Mouse (Mus musculus) R1 (cell line): ENCODE results near the gene Myom3.

ENCODE experiments used
- DNase-seq: peaks from one replicate; pipeline ENCODE4 v3.0.0-alpha.2; 2018; ENCODE audit warnings: low read depth, low spot score

Myom3 gene

DNA sequence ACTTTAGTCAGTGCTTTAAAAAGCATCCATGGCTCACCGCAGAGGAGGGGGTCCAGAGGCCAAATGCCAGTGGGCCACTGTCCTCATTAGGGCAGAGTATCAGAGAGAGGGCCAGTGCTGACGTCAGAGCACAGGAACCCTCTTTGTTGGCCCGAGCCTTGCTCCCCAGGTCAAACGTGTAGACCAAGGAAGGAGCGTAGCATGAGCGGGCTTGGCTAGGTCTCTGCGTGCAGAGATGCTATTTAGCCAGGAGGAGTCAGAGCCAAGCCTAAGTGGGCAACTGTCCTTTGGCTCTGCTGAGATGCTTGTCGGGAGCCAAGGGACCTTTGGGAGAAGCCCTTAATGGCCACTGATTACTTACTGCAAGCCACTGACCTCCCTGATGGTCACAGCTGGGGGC lies 1.5 kb downstream of the Myom3 start:
- no peak for DNase-seq

DNA sequence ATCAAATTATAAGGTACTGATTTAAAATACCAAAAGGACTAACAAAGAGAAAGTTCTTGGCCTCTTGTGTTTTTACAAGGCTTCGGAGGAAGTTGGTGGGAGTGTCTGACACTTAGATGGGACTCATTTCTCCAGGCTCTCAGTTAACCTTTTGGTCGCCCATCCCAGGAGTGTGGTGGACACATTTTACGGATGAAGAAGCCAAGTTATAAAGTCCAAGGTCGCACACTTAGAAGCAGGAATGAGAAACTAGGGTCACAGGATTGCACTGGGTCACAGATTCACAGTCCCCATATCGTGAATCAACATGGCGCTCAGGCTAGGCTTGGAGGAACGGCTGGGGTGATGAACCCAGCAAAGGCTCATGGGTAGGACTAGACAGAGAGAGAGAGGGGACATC lies 2.1 kb downstream of the Myom3 start:
- peak; percentile 38 for DNase-seq

DNA sequence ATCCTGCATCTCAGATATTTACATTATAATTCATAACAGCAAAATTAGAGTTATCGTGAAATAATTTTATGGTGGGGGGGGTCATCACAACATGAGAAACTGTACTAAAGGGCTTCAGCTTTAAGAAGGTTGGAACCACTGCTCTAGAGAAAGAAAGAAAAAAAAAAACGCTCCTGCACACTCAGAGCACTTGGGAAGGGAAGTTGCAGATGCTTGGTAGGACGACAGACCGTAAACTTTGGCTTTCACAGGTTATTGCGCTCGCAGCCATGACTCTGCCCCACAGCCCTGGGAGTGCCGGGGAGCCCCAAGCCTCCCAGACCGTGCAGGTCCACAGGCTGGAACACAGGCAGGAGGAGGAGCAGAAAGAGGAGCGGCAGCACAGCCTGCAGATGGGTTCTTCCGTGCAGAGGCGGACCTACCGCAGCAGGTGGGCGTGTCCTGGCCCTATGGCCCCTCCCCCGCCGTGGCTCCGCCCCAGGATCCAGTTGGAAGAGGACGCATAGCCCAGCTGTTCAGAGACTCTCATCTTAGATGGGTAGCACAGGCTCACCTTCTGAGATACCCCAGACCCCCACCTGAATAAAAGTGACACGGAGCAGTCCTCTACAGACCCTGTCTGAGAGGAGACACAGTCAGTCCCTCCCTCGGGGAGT lies 2.9 kb downstream of the Myom3 start:
- peak; percentile 93 for DNase-seq

DNA sequence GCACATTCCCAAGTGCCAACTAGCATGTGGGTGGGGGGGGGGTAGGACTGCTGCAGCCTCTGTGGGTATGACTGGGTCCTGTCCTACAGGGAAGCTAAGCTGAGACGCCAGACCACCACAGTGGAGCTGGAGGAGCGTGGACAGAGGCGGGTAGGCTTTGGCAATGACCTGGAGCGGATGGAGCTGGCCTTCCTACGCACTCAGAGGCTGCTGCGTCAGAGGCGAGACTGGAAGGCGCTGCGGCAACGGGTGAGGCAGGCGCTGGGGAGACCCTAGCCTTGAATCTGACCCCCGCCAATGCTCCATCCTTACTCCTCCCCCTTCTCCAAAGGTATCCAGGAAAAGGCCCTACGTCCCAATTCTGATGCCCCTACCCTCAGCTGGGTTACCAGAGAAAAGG lies 5.2 kb downstream of the Myom3 start:
- no peak for DNase-seq

DNA sequence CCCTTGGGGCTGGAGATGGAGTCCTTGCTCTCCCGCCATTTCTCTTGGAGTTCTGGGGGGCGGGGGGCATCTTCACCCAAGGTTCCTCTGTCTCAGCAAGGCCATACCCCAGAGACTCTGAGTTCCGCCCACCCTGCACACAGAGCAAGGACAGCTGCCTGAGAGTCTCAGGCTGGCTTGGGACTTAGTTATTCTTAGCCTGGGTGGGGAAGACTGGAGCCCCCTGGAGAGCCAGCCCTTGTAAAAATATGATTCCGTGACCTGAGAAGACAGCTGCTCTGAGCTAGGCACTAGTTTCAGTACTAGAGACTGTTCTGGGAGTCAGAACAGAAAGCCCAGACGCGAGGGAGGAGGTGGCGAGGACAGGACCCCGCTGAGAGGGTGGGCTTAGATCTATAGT lies 6.2 kb downstream of the Myom3 start:
- DNase-seq, result no peak

DNA sequence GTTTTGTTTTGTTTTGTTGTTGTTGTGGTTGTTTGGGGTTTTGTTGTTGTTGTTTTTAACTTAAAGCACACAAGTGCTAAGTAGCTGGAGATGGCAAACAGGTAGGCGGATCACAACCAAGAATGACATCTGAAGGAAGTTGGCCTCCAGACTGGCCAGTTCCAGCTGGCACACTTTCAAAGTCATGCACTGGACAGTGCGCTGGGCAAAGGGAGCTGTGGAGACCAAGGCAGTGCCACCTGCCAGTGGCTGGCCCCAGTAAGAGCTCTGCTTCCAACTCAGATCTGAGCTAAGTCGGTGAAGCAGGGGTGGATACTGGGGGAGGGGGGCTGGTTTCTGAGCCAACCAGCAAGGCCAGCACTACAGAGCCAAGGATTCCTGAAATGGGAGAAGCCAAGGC lies 7.5 kb downstream of the Myom3 start:
- no peak for DNase-seq

DNA sequence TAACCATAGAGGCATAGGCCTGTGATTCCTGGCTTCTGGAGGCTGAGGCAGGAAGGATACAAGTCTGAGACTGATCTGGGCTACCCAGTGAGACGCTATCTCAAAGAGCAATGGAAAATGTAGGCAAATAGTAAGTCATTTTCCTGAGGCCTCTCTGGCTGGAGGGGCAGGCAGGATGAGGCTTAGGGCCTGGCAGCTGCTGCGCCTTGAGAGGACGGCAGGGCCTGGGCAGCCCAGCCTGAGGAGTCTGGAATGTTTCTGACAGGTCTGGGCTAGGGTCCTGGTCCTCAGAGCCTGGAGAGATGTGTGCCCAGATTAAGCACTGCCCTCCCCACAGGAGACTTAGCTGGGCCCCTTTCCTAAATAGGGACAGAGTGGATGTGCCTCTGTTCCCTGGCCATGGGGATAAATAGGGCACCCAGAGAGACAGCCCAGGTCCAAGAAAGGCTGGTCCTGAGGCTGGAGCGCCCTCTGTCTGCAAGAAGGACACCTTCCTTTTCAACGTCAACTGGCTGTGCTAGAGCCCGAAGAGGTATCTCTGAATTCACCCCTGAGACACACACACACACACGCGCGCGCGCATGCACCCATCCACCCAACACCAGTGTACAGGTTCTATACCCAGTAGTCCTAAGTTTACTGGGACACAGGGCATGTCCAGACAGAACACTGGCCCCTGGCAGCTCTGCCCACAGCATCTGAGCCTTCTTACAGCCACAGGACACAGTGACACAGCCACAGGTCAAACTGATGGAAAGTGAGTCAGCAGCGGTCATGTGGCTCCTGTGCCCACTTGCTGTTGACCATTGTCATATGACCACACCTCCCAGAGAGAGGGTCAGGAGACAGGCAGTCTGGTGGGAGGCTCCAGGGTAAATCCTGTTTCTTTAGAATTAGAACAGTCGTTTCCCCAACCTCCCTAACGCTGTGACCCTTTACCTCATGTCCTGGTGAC lies 9.3 kb downstream of the Myom3 start:
- DNase-seq, result peak; percentile 73

DNA sequence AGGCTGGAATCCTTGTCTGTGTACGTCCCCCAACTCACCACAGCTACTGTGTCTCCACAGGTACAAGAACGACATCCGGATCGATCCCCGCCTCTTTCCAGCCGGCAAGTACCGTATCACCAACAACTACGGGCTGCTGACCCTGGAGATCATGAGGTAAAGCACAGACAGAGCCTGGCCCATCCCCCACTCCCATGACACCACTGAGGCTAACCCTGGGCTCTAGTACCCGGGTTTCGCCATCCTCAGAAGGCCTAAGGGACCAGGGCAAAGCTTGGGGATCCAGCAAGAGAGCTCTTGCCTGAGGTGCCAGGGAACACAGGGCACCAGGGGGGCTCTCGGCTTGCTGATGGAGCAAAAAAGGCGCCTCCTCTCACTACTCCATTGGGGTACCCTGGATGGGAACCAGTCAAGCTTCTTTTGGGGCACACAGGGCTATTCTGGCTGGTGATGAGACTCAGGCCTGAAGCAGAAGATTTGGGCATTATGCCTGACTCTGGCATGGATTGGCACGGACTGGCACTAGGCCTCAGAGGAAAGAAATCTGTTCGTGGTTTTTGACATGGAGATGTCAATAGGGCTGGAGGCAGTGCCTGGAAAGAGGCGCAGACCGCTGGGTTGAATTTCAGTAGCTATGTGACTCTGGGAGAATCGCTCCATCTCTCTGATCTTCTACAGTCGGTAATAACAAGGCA lies 11.2 kb downstream of the Myom3 start:
- no peak for DNase-seq

DNA sequence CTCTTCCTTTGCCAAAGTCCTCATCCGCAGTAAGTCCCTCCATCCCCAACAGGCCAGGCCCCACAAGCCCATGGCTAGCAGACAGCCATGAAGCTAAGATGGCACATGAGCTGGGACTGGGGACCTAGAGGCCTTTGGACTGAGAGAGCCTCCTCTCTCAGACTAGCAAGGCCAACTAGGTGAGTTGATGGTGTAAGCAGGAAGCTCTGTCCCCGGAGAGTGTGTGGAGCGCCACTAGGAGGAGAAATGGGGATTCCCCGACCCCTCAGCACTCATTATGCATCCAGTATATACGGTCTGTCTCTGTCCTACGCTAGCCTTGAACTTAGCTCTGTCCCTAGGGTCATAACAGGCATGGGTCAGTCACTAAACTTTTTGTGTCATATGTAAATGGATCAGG lies 12.1 kb downstream of the Myom3 start:
- DNase-seq, result no peak

DNA sequence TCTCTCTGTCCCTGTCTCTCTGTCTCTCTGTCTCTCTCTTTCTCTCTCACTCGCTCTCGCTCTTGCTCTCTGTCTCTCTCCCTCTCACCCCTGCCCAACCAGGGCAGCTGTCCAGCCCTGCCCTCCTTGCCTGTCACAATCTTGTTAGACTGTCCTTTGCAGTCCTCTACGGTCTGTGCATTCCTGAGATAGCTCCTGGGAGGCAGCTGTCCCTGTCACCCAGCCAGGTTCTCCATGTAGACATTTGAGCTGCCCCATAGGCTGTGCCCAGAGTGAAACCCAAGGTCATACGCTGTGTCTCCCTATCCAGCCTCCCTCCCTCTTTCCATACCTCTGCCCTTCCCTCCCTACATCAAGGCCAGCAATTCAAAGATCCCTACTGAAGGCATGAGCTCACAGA lies 13.2 kb downstream of the Myom3 start:
- no peak for DNase-seq

DNA sequence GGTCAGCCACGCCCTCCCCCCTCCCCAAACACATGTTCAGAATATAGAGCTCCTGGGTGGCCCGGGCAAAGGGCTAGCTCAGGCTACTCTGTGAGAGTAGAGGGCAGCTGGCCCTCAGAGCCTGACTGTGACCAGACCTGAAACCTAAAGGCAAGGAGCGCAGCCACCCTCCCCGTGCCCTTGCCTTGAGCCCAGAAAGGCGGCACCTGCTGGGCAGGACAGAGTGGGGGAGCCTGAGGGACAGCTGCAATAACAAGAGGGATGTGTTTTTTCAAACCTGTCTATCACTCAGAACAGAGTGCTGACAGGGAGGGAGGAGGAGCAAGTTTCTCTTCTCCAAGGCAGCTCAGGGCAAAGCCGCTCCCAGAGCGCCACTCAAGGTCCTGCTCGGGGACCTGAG lies 15.0 kb downstream of the Myom3 start:
- DNase-seq, result no peak

DNA sequence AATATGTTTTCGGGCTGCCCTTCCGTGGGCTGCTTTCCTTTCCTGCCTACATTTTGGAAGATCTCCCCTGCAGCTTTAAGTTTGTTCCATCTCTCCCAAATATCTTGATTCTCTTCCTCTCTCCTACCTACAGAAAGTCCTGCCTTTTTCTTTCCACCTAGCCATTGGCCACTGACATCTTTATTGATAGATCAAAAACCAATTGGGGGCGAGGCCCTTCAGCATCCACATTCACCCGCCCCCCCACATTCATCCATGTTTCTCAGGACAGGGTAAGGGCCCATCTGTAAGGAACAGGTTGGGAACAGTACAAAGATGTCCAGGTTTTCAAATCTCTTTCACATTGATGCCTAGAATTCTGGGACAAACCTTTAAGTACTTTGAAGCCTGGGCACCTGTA lies 17.3 kb downstream of the Myom3 start:
- peak; percentile 89 for DNase-seq

DNA sequence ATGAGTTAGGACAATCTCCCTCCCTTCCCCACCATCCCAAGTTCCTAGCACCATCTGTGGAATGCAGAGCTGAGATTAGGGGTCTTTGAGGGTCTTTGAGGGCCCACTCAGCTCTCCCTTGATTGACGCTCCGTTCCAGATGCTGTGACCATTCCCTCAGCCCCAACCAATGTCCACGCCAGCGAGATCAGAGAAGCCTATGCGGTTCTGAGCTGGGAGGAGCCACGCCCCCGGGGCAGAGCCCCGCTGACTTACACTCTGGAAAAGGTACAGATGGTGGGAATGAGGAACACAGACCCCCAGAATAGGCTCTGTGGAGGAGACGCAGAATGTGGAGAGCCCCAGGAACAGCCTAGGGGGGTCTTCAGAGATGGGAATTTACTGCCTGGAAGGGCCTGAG lies 20.1 kb downstream of the Myom3 start:
- no peak for DNase-seq

DNA sequence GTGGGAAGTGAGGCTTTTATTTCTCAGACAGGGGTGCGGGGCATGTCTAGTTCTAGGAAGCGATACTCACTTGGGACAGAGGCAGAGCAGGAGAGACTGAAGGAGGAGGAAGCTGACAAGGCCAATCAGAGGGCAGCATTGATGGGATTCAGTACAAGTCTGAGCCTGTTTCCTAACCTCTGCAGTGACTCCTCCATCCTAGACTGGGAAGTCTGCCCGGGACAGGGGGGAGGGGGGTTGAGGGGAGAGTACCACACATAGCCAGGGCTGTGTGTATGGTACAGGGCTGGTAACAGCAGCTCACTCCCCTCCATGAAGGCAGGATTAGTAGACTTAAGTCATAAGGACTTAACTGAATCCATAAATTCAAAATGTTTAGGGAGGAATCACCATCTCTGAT lies 20.7 kb downstream of the Myom3 start:
- DNase-seq, result no peak

DNA sequence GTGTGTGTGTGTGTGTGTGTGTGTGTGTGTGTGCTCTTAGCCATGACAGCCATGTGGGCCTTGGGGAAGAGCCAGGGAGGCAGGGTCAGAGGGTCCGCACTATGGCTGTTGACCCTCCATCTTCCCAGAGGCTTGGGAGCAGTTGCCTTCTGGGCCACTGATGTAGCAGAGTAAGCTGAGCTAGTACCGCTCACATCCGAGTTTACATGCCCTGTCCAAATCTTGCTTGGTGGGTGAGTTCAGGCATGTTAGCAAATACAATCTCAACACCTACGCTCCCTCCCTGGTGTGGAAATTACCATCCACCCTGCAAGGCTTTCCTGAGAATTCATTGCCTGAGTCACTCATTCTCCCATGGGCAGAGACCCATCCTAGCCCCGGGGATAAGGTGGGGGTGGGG lies 21.8 kb downstream of the Myom3 start:
- no peak for DNase-seq

DNA sequence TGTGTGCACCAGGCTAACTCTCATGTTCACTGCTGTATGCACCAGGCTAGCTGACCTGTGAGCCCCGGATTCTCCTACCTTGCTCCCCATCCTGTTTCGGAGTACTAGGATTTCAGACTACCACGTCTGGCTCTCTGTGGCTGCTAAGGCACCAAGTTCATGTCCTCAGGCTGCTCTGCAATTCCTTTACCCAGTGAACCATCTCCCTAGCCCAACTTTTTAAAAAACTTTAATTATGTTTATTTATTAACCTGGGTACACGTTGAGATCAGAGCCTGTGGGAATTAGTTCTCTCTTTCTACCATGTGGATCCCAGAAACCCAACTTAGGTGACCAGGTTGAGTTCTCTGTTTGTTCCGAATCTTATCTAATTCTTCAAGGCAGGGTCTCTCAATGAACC lies 27.1 kb downstream of the Myom3 start:
- DNase-seq, result no peak

DNA sequence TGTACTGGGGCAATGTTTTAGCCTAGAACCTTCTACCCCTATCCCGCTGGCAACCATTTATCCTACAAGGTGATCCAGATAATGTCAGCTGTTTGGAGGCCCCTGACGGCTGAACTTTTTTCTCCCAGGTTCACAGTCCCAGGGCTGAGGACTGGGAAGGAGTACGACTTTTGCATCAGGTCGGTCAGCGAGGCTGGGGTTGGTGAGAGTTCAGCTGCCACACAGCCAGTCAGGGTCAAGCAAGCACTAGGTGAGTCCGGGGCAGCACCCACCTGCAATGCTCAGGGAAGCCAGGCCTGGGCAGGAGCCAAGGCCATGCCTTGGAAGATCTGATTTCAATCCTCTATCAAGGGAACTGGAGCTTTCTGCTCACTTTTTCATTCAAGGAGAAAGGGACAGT lies 27.8 kb downstream of the Myom3 start:
- DNase-seq, result no peak

DNA sequence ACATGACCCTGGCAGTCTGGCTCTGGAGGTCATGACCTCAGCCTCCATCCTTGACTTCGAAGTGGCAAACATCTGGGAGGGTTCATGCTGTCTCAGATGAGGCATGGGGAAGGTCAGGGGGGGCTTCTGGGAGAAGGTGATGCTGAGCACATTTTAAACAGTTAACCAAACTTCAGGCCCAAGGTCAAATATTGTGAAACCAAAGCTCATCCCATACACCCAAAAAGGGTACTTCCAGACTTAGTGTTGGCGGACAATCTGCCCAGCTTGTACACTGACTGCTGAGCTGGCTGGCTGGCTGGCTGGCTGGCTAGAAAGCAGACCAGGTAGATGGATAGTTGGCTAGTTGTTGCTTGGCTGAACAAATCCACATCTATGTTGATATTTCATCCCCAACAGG lies 29.6 kb downstream of the Myom3 start:
- DNase-seq, result no peak

DNA sequence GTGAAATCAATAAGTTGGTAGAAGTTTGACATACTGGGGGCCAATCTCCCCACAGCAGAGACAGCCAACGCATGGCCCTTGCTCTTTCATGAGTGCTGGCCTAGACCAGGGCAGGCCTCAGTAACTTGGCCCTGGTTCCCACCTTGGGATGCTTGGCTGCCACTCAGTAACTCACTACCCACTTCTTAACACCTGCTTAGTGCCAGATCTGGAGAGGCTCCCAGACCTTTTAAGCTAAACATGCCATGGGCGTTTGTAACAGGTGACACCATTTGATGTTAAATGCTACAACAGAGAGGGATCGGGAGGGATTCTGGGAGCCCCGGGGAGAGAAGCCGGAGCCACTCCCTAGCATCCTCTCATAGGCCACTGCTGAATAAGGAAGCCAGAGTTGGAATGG lies 33.3 kb downstream of the Myom3 start:
- no peak for DNase-seq

DNA sequence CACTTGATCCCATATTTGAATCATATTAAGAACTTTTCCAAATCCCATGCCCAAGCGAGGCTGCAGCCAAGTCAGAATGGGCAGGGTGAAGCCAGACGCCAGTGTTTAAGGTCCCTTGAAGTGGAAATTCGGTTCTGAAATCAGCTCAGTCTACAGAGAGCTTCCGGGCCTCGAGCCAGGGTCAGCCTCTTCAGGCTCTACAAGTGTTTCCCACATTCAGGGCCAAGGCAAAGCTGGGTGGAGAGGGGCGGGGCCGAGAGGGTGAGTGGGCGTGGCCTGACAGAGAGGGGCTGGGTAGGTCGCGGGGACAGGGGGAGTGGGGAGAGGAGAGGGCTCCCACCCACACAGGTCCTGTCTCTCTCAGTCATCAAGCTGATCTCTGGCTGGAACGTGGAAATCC lies 38.4 kb downstream of the Myom3 start:
- peak; percentile 63 for DNase-seq

DNA sequence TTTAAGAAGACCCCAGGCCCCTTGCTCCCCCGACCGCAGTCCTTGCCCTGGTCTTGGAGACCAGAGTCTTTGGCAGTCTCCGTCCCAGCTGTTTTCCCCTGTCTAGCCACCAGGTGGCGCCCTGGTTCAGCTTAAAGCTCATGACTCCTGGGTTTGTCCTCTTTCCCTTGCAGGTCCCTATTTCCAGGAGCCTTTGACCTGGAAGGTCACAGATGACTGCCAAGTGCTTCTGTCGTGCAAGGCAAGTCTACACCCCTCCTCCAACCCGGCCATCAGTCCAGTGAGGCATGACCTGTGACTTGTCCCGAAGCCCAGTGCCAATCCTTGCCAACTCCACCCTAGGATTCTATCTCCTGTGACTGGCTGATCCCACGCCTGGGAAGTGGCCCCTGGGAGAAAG lies 42.0 kb downstream of the Myom3 start:
- DNase-seq, result peak; percentile 89

DNA sequence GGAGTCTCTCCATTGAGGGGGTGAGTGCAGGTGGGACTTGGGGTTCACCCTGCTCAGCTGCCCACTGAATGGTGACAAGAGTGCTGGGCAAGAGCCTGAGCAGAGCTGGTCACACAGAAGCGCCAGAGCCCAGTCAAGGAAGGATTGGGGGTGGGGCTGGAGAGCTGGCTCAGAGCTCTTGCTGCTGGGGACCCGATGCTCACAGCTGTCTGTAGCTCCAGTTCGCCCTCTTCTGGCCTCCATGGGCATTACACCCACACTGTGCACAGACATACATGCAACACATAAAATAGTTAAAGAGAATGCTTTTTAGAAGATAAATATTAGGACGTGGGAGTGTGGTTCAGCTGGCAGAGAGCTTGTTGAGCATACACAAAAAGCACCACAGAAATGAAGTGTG lies 43.8 kb downstream of the Myom3 start:
- peak; percentile 87 for DNase-seq

DNA sequence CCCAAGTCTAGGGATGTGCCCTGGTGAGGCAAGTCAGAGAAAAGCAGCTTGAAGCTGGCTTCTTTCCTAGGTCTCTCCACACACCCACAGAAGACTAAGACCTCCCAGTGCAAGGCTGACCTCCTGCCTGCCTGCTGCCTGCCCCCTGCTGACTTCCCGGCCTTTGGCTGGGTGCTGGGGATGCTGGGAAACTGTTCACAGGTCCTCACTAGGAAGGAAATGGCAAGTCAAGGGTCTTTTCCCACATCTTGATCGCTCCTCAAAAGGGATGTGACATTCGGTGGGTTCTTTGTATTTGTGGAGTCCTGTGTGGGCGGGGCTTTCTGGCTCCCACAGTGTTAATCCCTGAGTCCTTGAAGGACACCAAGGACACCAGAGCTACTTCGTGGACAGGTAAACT lies 44.7 kb downstream of the Myom3 start:
- DNase-seq, result no peak
